16 mouse cellular contexts compared by ENCODE assay signal in the genomic region with DNA sequence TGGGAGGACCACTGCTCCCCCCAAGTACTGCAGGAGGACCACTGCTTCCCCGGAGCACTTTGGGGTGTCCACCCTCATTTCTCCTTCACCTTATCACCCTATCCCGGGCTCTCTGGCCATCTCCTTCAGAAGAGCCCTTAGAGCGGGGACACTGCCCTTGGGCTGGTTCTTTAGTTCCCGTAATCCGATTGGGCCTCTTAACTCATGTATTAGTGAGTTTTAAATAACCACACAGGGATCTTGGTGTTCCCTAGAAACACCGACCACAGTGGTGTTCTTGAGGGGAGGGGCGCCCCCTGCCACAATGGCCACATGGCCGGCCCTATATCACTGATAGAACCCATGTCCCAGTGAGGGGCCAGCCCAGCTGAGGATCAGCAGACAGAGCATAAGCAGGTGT.
"Had no signal": no experiment of that assay in that cellular context is flagged by ENCODE, and none has a peak within 500 bp of the region (broad histone marks: within the 10 kb centered on the region; RNA-seq: fewer than 3 reads in every experiment).

No protein-coding gene starts in this region.

- DNase-seq: heart, postnatal 10 days; heart, postnatal 14 days; heart, postnatal 36 days; heart, postnatal 4 days; kidney, adult 11 months; kidney, adult 18-20 months; kidney, adult 2 months; kidney, adult 8-10 months; kidney, adult 9 months; kidney, postnatal 10 days; kidney, postnatal 14 days; kidney, postnatal 25 days; kidney, postnatal 36 days; kidney, postnatal 4 days; layer of hippocampus, adult 9-11 months; layer of hippocampus, postnatal 36 days had no signal
